Mouse (Mus musculus) spleen, embryonic (tissue): Measurements from ENCODE around the gene Ubac1.

Experiments used
- CTCF ChIA-PET: fragments of 350-600 bp; sonication (Branson Sonifier 250); formaldehyde crosslinking; loops from one replicate; lab custom pipeline; 2022; lab: Charles Lee

Gene Ubac1

DNA sequence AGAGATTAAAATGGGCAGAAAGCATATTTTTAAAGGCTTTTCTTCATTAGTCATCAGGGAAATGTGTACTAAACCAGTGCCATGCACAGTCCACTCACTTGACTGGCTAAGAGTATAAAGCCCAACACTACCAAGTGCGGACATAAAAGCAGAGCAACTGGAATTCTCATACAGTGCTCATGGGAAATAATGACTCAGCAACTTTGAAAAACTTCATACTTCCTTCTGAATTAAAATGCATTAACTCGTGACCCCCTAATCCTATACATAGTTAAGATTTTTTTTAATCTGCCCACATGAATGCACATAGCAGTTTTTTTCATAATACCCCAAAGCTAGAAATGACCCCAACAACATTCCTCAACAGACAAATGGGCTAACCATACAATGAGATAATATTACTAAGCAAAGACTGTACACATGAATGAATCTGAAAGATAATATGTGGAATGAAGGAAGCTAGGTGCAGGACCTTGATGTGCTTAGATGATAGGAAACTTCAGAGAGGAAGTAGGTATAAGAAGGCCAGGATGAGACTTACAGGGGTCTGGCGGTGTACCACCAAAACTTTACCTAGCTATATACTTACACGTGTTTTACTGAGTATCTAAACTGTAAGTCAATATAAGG is 46.3 kb downstream of the Ubac1 start:
- CTCF ChIA-PET: no interaction called here

DNA sequence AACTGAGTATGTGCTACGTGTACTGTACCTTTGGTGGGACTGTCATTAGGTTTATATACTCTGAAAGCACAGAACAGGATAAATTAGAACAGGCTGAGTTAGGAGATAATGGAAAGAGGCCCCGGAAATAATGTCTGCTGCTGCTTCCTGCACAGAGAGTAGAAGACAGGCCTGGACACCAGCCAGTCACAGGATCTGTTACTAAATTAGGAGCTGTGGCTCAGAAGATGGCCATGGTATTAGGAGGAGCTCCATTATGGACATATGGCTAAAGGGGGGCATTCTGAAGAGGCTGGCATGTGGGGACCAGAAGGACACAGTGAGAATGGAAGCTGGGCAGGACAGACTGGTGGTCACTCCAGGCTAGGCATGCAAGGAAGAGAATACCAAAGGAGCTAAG is 51.1 kb downstream of the Ubac1 start:
- CTCF ChIA-PET: no interaction called here

DNA sequence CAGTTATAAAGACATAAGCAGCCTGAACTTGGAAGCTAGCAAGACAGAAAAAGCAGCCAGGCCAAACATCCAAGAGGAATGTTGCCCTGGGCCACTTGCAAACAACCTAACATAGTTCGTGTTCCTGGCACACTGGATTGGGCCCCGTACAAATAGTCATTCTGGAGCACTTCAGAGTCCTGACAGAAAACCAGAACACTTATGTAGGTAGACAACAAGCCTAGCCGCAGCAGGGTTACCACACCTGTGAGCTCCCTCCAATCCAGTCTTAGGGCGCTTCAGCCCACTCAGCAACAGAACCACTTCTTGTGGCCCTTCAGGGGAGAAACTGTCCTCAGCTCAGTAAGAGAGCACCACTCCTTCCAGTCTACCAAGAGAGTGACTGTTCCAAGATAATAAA is 52.2 kb downstream of the Ubac1 start:
- CTCF ChIA-PET: no interaction called here

DNA sequence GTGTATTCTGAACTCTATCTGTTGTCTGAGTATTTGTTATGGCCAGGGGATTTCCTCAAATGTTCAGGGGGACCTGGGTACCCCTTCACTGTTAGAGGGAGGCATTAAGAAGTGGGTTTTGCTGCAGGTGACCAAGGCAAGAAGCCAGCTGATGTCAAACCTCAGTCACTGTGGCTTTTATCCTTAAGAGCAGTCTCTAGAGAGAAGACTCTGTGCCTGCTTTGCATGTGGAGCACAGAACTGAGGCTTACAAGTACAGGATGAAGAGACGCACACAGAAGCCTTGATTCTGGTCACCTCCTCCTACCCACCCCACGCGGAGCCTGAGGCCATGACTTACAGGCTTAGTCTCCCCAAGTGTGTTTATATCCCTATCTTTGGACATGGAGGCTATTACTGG is 72.3 kb downstream of the Ubac1 start:
- CTCF ChIA-PET: no interaction called here
